8 mouse cellular contexts compared by ENCODE assay signal in genomic region chr5:148495173-148495572, GRCm38 (mm10). TPM values are rescaled to one million over a fixed set of nuclear protein-coding genes. Genes with fewer than 3 reads are reported as not detected.
A peak's percentile ranks its signal among the peaks of the same experiment; 100 is the strongest.
DNase-seq lines count a peak whose midpoint lies in the region; ATAC-seq and TF ChIP-seq lines count a peak whose summit lies in the region.

No protein-coding gene starts in this region.

- no peaks in the 10 kb centered on the region for H3K36me3 ChIP-seq in hindbrain, postnatal 0 days (ENCODE audit: insufficient read depth, low read length)
- H3K36me3 ChIP-seq in hindbrain, embryonic 12.5 days = no peaks in the 10 kb centered on the region
- no peaks in the 10 kb centered on the region for H3K36me3 ChIP-seq in liver, embryonic 15.5 days (replicated peaks)
- H3K36me3 ChIP-seq in stomach, embryonic 15.5 days = no peaks in the 10 kb centered on the region
- H3K36me3 ChIP-seq in forebrain, embryonic 16.5 days (ENCODE audit: control insufficient read depth, insufficient read depth) = no peaks in the 10 kb centered on the region
- H3K36me3 ChIP-seq in forebrain, embryonic 11.5 days (ENCODE audit: control insufficient read depth, insufficient read depth, low read length) = no peaks in the 10 kb centered on the region

- no peak overlapping the region for H3K9ac ChIP-seq in hindbrain, postnatal 0 days (replicated peaks; ENCODE audit: low read length)
- H3K9ac ChIP-seq in hindbrain, embryonic 12.5 days = no peak overlapping the region
- H3K9ac ChIP-seq in liver, embryonic 15.5 days = no peak overlapping the region
- no peak overlapping the region for H3K9ac ChIP-seq in stomach, embryonic 15.5 days
- H3K9ac ChIP-seq in forebrain, embryonic 16.5 days (replicated peaks; ENCODE audit: low read depth, low read length) = no peak overlapping the region
- H3K9ac ChIP-seq in forebrain, embryonic 11.5 days (ENCODE audit: low read length) = no peak overlapping the region

- 65% methylated on average over 10 of the region's 10 CpGs for WGBS in hindbrain, postnatal 0 days
- WGBS in hindbrain, embryonic 12.5 days = 53% methylated on average over 10 of the region's 10 CpGs
- WGBS in liver, embryonic 15.5 days (ENCODE audit: insufficient replicate concordance) = 5% methylated on average over 10 of the region's 10 CpGs
- 40% methylated on average over 10 of the region's 10 CpGs for WGBS in stomach, embryonic 15.5 days
- WGBS in forebrain, embryonic 16.5 days = 72% methylated on average over 10 of the region's 10 CpGs
- WGBS in forebrain, embryonic 11.5 days = 75% methylated on average over 10 of the region's 10 CpGs

- TF ChIP-seq POLR2A in bone marrow macrophage, adult 2 months (IDR thresholded peaks at IDR 0.05; ENCODE audit: borderline replicate concordance, low read depth, low read length) = no peak

- no peak overlapping the region for H3K4me3 ChIP-seq in hindbrain, postnatal 0 days (ENCODE audit: low read length)
- H3K4me3 ChIP-seq in hindbrain, embryonic 12.5 days = no peak overlapping the region
- H3K4me3 ChIP-seq in bone marrow macrophage, adult 2 months (ENCODE audit: insufficient read depth, low read length) = peak overlapping the region; percentile 36; the same call in 1 of the 2 replicates
- H3K4me3 ChIP-seq in liver, embryonic 15.5 days (replicated peaks) = no peak overlapping the region
- no peak overlapping the region for H3K4me3 ChIP-seq in stomach, embryonic 15.5 days (replicated peaks)
- H3K4me3 ChIP-seq in forebrain, embryonic 16.5 days (replicated peaks; ENCODE audit: low read length) = no peak overlapping the region
- H3K4me3 ChIP-seq in forebrain, embryonic 11.5 days (ENCODE audit: low read depth, low read length) = no peak overlapping the region

- 0 out of 2 replicates have a peak, but pooled peaks have one; percentile 46 for ATAC-seq in hindbrain, postnatal 0 days
- no peak for ATAC-seq in hindbrain, embryonic 12.5 days (ENCODE audit: low FRiP score)
- ATAC-seq in liver, embryonic 15.5 days (ENCODE audit: insufficient read depth) = peak; percentile 31; the same call in 1 of the 2 replicates
- no peak; the same call in 1 of the 2 replicates for ATAC-seq in stomach, embryonic 15.5 days (ENCODE audit: insufficient read depth, low FRiP score, low read depth)
- no peak; the same call in 1 of the 2 replicates for ATAC-seq in megakaryocyte-erythroid progenitor cell, adult 5-6 weeks (replicated peaks; ENCODE audit: low FRiP score, low TSS enrichment, poor library complexity, severe bottlenecking)
- no peak for ATAC-seq in forebrain, embryonic 16.5 days
- no peak for ATAC-seq in forebrain, embryonic 11.5 days (replicated peaks; ENCODE audit: low FRiP score)

- H3K27ac ChIP-seq in hindbrain, postnatal 0 days = no peak overlapping the region
- no peak overlapping the region for H3K27ac ChIP-seq in hindbrain, embryonic 12.5 days
- H3K27ac ChIP-seq in bone marrow macrophage, adult 2 months (ENCODE audit: insufficient read depth, low read depth, low read length) = peak overlapping the region; percentile 82
- no peak overlapping the region for H3K27ac ChIP-seq in liver, embryonic 15.5 days (replicated peaks)
- H3K27ac ChIP-seq in stomach, embryonic 15.5 days = no peak overlapping the region
- H3K27ac ChIP-seq in forebrain, embryonic 16.5 days (ENCODE audit: low read length) = no peak overlapping the region
- H3K27ac ChIP-seq in forebrain, embryonic 11.5 days (ENCODE audit: low read depth, low read length) = no peak overlapping the region

- no peaks in the 10 kb centered on the region for H3K9me3 ChIP-seq in hindbrain, postnatal 0 days (ENCODE audit: low read length)
- H3K9me3 ChIP-seq in hindbrain, embryonic 12.5 days (replicated peaks) = peaks cover 7% of the 10 kb centered on the region
- H3K9me3 ChIP-seq in liver, embryonic 15.5 days (replicated peaks) = no peaks in the 10 kb centered on the region
- H3K9me3 ChIP-seq in stomach, embryonic 15.5 days = no peaks in the 10 kb centered on the region
- peaks cover 6% of the 10 kb centered on the region for H3K9me3 ChIP-seq in forebrain, embryonic 16.5 days (ENCODE audit: control insufficient read depth, low read length)
- H3K9me3 ChIP-seq in forebrain, embryonic 11.5 days (ENCODE audit: control insufficient read depth, low read length) = no peaks in the 10 kb centered on the region; the same call in 1 of the 2 replicates

- no peak for DNase-seq in hindbrain, postnatal 0 days (ENCODE audit: low spot score)
- no peak for DNase-seq in forebrain, embryonic 11.5 days (ENCODE audit: low spot score)

- no peaks in the 10 kb centered on the region for H3K4me1 ChIP-seq in hindbrain, postnatal 0 days (ENCODE audit: insufficient read depth, low read length)
- H3K4me1 ChIP-seq in hindbrain, embryonic 12.5 days = peaks cover 9% of the 10 kb centered on the region
- H3K4me1 ChIP-seq in bone marrow macrophage, adult 2 months (ENCODE audit: control insufficient read depth, insufficient read depth, low read length) = peaks cover 25% of the 10 kb centered on the region
- H3K4me1 ChIP-seq in liver, embryonic 15.5 days (replicated peaks) = peaks cover 5% of the 10 kb centered on the region
- no peaks in the 10 kb centered on the region for H3K4me1 ChIP-seq in stomach, embryonic 15.5 days
- peaks cover 2% of the 10 kb centered on the region for H3K4me1 ChIP-seq in forebrain, embryonic 16.5 days (replicated peaks; ENCODE audit: control insufficient read depth, insufficient read depth, low read length)
- H3K4me1 ChIP-seq in forebrain, embryonic 11.5 days (replicated peaks; ENCODE audit: control insufficient read depth, insufficient read depth, low read length) = no peaks in the 10 kb centered on the region

- H3K4me2 ChIP-seq in hindbrain, postnatal 0 days (ENCODE audit: low read depth, low read length) = no peak overlapping the region
- no peak overlapping the region for H3K4me2 ChIP-seq in hindbrain, embryonic 12.5 days (replicated peaks)
- H3K4me2 ChIP-seq in liver, embryonic 15.5 days = peak overlapping the region; percentile 40
- H3K4me2 ChIP-seq in stomach, embryonic 15.5 days = 0 out of 2 replicates have a peak overlapping the region, but pooled peaks have one; percentile 26
- H3K4me2 ChIP-seq in forebrain, embryonic 16.5 days (ENCODE audit: low read length) = no peak overlapping the region
- no peak overlapping the region for H3K4me2 ChIP-seq in forebrain, embryonic 11.5 days (ENCODE audit: low read depth, low read length, severe bottlenecking)

- H3K27me3 ChIP-seq in hindbrain, postnatal 0 days (ENCODE audit: insufficient read depth, low read length) = no peaks in the 10 kb centered on the region
- H3K27me3 ChIP-seq in hindbrain, embryonic 12.5 days = no peaks in the 10 kb centered on the region
- no peaks in the 10 kb centered on the region for H3K27me3 ChIP-seq in liver, embryonic 15.5 days
- H3K27me3 ChIP-seq in stomach, embryonic 15.5 days (replicated peaks) = no peaks in the 10 kb centered on the region
- H3K27me3 ChIP-seq in forebrain, embryonic 16.5 days (replicated peaks; ENCODE audit: control insufficient read depth, insufficient read depth, low read length) = no peaks in the 10 kb centered on the region
- no peaks in the 10 kb centered on the region for H3K27me3 ChIP-seq in forebrain, embryonic 11.5 days (ENCODE audit: control insufficient read depth, insufficient read depth, low read length)

- TF ChIP-seq CTCF in hindbrain, postnatal 0 days (IDR thresholded peaks at IDR 0.05; ENCODE audit: low read depth) = no peak
- TF ChIP-seq CTCF in bone marrow macrophage, adult 2 months (IDR thresholded peaks at IDR 0.05; ENCODE audit: low read depth, low read length) = no peak

RNA-seq across cellular contexts. Expression of gene Ubl3, which starts 57.4 kb away (rescaled TPM):
- 155 and 157 TPM in 2 replicates for total RNA-seq in hindbrain, postnatal 0 days (2014; rRNA removed)
- polyA plus RNA-seq in hindbrain, postnatal 0 days (2015; fragmentation: Nextera tagmentation; extraction: Ambion mirVana) = 108 and 115 TPM in 2 replicates
- 93.4 and 107 TPM in 2 replicates for polyA plus RNA-seq in hindbrain, embryonic 12.5 days (2016; fragmentation: Nextera tagmentation; extraction: Ambion mirVana)
- polyA plus RNA-seq in bone marrow macrophage, adult 2 months (2012; ENCODE audit: insufficient read depth, insufficient read length, missing spikeins) = 185 and 195 TPM in 2 replicates
- polyA plus RNA-seq in liver, embryonic 15.5 days (2015; fragmentation: Nextera tagmentation; extraction: Ambion mirVana) = 21.1 and 22.2 TPM in 2 replicates
- polyA plus RNA-seq in stomach, embryonic 15.5 days (2015; fragmentation: Nextera tagmentation; extraction: Ambion mirVana) = 74.8 and 77.7 TPM in 2 replicates
- 13.0 and 14.7 TPM in 2 replicates for total RNA-seq in megakaryocyte-erythroid progenitor cell, adult 5-6 weeks (2014; fragmentation: Nextera tagmentation)
- 19.3 and 20.6 TPM in 2 replicates for total RNA-seq in megakaryocyte-erythroid progenitor cell, adult 5-6 weeks (2017)
- 75.7 and 84.2 TPM in 2 replicates for polyA plus RNA-seq in forebrain, embryonic 16.5 days (2015; fragmentation: Nextera tagmentation; extraction: Ambion mirVana)
- polyA plus RNA-seq in forebrain, embryonic 11.5 days (2014; fragmentation: Nextera tagmentation; extraction: Ambion mirVana) = 83.7 and 84.2 TPM in 2 replicates

Comparison
In these comparisons a context has a peak if more than half of its experiments do, and no peak if none do; other contexts are left out.
1. ATAC-seq: peak in hindbrain, postnatal 0 days (single experiment) and liver, embryonic 15.5 days (single experiment); none in hindbrain, embryonic 12.5 days (single experiment), stomach, embryonic 15.5 days (single experiment), megakaryocyte-erythroid progenitor cell, adult 5-6 weeks (single experiment), forebrain, embryonic 16.5 days (single experiment) and forebrain, embryonic 11.5 days (single experiment).
2. H3K4me2 ChIP-seq: peak in liver, embryonic 15.5 days (single experiment) and stomach, embryonic 15.5 days (single experiment); none in hindbrain, postnatal 0 days (single experiment), hindbrain, embryonic 12.5 days (single experiment), forebrain, embryonic 16.5 days (single experiment) and forebrain, embryonic 11.5 days (single experiment).